Mouse (Mus musculus) cerebellum, adult 8-10 months (tissue): Measurements from ENCODE around the gene Zcchc7.
"Not testable (repeated sequence)": the region's sequence is repeated elsewhere in the genome, so short reads cannot be mapped to it uniquely, and the experiment has no call there.

Experiments used
- DNase-seq: peaks from one replicate; pipeline ENCODE4 v3.0.0; 2022

Gene Zcchc7

DNA sequence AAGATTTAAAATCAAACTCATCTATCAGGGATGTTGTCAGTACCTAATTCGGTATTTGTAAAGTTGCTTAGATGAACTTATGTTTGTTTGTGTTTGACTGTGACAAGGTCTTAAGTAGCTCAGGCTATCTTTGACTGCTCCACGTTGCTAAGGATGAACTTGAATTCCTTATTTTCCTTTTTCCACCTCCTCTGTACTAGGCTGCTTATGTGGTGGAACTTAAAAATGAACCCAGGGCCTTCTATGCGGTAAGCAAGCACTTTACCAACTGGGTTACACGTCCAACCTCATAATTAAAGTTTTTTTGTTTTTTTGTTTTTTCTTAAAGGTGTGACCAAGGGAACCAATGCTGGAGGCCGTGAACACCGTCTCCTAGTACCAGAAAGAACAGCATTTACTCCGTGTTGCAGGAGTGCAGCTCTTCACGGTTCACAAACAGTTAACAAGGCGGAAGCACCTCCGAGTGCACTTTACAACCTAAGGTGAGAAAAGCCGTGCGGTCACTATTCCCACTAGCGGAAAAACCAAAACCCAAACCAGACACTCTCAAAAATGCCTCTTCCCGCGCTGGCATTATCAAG is at the start of gene Zcchc7:
Gene Zcchc7 (plus strand): TSS at position 325 of the 581 bp plus-strand sequence.
- no peak for DNase-seq

DNA sequence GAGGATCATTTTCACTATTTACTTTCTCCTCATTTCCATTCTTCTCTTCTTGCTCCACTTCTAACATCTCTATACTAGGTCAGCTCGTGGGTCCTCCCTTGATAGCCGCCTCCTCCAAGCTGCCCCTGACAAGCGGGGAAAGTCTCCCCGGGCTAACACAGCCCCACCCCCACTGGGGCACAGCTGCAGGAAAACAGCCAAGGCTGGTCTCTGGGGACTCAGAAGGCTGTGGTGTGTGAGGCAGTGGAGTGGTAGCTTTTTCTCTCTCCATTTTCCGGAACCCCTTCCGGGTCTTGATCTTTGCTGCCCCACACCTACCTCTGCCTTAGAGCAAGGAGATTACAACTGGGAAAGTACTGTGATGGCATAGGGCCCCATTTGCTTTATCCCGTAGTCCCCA is 49.7 kb upstream of the Zcchc7 start:
- no peak for DNase-seq

DNA sequence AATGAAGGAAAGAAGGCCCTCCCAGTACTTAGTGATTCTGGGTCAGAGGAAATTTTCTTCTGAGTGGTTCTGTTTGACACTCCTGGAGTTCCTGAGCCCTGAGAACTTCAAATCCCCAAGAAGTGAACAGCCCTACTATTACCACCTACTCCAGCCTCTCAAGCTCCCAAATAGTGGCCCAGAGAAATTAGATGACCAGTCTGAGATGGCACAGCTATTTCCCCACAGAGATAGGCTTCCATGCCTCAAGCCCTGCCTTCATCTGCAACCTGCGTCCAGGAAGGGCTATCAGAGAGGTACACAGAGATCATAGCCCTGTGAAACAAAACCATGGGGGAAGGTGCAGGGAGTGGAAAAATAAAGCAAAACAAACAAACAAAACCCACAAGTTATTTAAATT is 48.8 kb upstream of the Zcchc7 start:
- DNase-seq = no peak

DNA sequence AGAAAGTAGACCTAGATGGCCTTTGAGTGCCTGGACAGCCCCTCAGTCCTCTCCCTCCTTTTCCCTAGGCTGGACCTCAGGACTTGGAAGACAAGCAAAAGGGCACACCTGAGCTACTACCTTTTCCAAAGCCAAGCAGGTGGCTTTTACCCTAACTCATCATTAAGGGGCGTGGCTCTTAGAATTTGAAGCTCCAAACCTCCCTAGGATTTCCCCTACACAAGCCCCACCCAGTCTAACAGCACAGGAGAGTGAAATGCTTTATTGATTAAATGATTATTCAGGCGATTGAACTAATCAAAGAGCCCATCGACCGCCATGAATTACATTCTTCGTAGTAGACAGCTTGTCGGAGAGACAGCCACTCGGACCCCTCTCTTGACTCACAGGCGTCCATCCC is 47.4 kb upstream of the Zcchc7 start:
- DNase-seq = no peak

DNA sequence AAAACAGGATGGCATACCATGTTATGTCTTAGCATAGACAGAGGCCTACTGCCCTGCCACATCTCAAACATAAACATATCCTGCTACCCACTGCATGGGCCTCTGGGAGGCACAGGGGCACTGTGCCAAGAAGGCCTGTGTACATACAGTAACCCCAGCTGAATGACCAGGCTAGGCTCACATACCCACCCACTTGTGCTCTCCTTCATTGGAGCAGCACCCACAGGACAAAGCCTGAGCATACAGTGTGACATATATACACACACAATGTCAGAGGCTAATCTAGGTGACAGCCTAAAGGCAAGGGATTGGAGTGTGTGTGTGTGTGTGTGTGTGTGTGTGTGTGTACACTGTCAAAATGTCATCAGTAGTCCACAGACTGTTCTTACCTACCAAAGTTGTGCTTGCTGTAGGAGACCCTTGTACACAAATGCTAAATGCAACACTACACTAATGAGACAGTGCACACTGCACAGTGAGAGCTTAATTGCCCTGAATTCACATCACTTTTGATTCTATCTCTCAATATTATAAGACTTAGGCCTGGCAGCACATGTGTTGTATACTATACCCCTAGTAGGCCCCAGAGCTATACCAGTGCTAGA is 46.5 kb upstream of the Zcchc7 start:
- DNase-seq = no peak

DNA sequence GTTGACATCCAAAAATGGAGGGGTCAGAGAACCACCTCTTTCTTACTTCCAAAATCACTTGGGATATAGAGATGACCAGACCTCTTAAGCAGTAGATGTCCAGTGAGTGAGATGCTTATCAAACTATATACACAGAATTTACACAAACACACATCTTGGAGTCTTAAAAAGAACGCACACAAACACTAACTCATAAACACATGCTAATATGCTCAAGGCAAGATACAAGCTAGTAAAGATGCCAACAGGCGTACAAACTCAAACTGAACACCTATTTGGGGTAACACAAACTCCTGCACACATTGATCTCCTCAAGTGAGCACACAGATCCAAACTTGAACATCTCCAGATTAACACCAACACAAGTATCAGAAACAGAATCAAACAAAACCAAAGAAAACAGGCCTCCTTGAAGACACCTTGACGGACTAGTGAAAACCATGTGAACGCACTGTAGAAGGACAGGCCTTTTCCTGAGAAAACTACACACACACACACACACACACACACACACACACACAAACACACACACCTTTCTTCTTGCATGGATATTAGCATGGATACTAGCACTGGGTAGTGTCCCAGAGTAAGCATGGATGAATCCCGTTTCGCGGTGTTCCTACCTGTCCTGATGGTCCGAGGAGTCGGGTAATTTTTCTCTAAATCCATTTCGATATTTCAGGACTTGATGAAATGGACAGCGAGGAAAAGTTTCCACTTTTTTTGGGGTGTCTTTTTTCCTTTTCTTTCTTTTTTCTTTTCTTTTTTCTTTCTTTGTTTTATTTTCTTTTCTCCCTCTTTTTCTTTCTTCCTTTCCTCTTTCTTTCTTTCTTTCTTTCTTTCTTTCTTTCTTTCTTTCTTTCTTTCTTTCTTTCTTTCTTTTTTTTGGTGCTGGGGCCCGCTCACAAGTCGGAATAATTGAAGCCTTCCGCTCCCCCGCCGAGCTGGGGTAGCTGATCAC is 45.7 kb upstream of the Zcchc7 start, which contains the start of gene Pax5:
Gene Pax5 (minus strand): TSS at position 748 of the 961 bp plus-strand sequence.
- DNase-seq = no peak

DNA sequence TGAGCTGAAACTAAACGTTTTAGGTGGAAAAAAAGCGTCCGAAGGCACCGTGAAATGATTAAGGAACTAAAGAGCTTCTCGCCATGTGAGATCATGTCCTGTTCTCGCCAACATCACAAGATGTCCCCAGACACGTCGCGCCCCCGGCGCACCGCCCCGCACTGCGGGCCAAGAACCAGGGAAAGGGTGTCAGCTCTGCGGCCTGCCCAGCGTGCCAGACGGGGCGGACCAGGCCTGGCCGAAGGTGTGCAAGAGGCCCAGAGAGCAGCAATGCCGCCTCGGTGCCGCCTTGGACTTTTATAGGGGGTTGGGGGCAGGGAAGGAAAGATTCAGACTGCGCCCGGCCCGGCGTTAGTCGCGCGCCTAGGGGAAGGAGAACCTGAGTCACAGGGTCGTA is 45.0 kb upstream of the Zcchc7 start:
- DNase-seq = no peak

DNA sequence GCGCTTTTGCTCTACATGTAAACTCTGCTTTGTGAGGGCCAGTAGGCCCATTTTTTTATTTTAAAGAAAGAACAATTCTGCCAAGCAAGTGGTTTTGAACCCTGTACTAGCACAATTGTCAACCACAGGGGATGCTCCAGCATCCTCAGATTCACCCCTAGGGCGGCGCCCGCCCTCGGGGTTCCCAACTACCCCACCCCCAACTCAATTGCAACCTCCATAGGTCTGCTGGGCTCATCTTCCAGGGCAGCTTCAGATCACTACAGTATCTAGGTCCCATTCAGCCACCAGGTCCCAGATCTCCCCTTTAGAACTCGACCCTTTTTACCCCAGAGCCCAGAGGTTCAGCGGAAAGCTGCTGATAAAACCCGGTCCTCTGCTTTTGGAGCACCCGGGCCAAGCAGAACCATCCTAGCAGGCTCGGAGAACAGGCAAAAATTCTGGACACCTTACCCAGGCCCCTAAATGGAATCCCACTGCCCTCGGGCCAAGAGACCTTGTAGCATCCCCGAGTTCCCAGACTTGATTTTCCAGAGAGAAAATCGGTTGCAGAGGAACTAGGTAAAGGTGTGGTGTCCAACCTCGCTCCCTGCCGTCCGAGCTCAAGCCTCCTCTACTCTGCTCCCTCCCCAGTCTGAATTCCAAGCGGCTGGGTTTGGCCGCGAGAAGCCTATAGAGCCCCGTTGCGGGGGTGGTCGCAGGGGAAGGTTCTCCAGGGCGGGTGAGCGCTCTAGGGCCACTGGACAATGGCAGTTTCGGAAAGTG is 44.4 kb upstream of the Zcchc7 start:
- no peak for DNase-seq

DNA sequence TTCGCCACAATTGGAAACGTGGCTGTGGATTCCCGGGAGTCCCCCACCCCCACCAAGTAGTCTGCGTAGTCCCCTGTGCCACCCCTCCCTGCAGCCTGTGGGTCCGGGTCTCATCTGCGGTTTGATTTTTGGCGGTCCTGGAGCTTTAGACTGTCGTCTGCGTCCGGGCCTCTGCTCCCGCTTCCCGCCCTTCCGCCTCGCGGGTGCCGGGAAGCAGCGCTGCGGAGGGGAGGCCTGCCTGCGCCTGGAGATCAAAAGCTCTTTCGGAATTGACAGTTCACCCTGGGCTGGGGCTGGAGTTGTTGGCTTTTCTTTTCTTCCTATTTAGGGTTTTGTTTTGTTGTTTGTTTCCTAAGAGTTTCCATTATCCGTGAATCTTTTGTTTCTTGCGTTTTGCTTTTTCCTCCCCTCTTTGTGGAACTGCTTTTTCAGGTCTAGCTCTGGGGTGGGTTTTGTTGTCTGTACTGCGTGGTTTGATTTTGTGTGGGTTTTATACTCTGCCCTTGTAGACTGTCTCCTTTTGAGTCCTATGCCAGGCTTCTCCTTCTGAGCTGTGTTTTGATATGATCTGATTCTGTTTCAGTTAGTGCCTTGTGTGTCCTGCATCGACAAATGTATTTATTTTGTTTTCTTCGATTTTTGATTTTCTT is 43.5 kb upstream of the Zcchc7 start:
- DNase-seq = no peak

DNA sequence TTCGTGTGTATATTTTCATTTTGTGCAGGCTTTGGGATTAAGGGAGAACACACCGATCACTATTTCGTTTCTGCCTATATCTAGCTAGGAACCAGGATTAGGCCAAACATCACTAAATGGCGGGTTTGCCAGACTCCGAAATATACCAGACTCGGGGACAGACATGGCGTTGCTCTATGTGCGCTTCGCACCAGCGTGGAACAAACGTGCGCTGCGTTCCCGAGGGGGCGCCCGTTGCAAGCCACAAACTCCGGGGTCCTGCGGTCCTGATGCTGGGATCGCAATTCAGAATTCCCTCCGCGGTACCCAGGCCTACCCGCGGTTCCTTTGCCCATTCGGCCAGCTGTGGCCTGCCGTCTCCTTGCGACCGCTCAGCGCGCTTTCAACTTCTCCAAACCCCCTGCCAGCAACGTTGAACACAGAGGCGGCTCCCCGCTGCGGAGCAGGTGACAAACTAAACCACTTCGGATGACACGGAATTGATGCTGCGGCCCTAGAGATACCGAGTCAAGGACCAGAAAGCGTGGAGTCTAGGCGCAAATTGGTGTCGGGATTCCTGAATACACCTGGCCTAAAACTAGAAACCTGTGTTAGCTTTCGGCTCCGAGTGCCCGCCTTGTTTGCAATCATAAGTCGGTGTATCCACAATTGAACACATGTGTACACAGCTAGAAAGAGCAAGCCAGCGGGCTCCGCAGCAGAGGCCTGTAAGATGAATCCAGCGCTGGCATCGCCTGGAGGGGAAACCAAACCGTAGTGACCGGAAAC is 42.7 kb upstream of the Zcchc7 start:
- peak; percentile 11 for DNase-seq

DNA sequence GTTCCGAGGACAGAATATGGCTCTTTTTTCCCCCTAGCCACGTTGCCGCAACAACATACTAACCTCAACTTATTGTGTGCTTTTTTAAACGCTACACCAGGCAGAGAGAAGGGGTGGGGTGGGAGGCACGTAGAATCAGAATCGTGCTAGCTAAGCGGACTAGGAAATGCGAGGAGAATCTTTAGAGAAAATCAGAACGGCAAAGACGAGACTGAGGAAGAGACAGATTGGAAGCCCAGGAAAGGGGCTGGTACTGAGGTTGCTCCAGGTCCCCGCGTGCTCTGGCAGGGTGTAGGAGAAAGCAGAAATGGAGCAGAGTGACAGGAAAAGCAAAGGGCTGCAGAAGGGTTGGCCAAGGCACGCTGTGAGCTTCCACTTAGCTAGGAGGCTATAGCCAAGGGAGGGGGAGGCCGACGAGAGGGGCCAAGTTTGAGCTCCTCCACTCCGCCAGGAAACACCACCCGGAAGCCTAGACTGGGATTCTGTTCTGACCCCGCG is 42.1 kb upstream of the Zcchc7 start:
- DNase-seq = no peak

DNA sequence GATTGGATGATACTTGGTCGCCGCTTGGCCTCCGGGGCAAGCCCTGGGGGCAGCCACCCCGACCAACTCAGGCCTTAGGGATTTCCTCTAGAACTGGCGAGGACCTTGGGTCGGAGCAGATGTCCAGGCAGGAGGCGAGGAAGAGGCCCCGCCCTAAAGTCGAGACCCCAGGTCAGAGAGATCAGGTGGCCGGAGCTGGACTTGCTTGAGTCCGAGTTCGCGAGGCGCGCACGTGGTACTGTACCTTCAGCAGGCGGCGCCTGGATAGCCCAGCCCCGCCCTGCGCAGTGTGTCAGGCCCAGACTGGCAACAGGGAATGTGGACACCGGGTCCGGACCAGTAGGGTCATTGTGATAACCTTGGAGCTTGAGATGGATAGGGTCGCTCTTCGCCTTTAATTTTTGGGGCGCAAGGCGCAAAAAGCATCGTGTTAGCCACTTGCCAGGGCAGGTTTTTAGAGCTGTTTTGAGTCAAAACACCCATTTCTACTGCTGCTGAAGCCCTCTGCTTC is 41.5 kb upstream of the Zcchc7 start:
- DNase-seq = no peak

DNA sequence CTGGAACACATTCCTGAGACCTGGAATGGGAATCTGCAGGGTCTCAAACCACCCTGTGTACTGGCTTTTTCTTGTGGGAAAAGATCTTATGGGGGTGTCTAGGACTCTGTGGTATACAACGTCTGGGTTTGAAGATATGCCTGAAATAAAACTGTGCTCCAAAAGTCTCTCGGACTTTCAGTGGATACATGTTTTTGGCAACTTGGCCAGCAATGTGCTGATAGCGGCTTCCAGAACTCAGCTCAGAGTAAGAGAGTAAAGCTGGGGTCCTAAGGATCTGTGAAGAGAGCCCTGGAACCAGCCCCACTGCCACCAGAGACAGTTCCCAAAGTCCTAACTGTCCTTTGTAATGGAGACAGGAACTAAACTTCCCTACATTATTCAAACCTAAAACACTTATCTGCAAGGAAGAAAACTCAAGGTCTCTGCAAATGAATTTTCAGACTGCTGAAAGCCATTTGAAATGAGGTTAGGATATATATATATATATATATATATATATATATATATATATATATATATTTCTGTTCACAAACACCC is 40.0 kb upstream of the Zcchc7 start:
- no peak for DNase-seq

DNA sequence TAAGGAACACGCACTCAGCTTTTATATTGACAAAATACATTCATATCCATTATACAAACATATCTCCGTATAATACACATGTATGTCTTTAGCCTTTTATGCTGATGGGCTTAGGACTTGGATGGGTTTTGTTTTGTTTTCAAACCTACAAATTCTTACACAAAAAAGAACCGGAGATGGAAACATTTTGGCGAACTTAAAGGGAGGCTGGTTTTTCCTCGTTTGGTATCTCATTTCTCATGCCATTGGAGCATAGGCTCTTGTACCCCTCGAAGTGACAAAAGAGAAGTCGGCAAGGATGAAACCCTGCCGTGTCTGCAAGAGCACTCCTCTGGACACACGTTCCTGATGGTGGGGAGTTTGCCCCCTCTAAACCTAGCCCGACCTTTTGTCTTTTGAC is 39.3 kb upstream of the Zcchc7 start:
- DNase-seq = no peak

DNA sequence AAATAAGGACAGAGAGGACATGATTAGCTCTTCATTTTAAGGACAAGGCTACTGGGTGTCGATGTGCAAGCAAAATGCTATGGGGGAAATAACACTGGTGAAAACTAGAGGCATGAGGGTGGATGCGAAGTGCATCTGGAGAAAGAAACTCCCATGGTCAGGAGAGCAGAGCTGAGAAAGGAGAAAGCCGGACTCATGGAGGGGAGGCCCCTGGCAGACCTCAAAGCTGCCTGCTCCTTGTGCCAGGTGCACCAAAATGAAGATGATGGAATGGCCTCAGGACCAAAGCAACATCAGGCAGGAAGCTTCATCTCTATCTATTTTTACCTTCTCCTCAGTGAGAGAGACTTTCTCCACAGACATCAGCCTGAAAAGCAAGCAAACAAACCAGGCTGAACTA is 38.0 kb upstream of the Zcchc7 start:
- no peak for DNase-seq

DNA sequence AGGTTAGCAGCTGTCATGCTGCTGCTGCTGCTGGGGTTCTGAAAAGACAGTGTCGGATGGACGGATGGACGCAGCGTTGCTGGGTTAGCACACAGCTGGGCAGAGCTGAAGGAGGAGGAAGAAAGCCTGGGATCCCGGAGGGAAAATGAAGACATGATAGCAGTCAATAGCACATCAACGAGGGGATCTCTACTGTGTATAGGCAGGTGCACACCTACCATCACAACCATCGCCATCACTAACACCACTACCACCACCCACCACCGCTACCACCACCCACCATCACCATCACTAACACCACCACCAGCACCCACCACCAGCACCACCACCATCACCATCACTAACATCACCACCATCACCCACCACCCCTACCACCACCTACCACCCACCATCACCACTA is 35.6 kb upstream of the Zcchc7 start:
- no peak for DNase-seq

DNA sequence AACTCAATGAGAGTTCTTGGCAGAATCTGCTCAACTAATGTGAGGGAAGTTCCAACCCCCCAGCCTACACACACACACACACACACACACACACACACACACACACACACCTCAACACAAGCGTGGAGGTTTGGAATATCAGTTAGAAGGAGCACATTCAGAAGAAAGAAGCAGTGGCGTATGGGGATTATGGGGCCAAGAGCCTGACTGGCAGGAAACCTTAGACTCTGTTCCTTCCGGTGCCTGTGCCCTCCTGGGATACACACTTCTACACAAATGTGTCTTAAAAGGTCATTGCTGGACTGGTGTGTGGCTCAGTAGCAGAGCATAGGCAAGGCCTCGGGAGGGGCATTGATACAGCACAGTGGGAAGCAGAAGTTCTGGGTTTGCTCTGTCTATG is 34.4 kb upstream of the Zcchc7 start:
- DNase-seq = no peak

DNA sequence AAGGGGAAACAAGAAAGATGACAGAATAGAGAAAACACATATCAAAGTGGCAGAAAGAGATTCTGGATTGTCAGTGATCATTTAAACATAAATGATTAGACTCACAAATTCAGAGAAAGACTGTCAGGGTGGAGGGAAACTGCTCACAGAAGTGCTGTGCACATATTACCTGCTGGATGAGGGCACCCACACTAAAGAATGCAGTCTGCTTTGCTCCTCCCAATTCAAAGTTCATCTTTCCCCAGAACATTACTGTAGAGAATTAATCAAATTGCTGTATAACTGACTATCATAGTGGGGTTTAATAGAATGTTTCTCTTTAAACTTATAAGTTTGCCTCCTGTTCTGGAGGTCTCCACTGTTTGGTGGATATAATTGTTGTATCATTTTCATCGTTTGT is 15.2 kb upstream of the Zcchc7 start:
- no peak for DNase-seq

DNA sequence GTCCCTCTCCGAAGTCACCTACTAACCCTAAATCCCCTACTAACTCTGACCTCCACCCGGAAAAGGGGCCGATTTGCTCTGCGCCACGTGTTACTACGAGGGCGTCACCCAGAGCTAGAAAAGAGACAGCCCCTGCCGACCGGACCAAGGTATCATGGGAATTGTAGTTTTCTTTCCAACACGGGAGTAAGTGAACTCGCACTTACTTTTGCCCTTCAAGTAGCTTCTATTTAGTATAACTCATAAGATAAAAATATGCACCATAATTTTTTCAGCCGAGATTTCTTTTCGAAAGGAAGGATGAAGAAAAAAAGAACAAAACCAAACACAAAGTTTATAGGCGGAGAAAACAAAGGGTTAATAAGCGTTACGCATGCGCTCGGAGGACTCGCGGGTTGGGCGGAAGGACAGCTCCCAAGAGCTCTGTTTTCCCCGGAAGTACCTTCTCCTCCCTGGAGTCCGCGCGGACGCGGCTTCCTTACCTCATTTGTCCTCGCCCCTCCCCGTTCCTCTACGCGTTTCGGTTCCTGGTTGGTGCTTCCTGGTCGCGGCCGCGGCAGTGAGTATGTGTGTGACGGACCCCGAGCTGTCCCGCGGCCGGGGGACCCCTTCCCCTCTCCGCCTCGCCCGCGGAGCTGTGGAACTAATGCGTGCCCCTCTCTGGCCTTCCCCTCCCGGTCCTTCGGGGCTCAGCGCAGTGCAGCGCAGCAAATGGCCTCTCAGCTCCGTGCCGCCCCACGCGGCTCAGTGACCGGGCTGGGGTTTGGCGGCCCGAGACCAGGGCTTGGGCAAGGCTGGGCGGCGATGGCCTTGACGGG is 666 bp downstream of the Zcchc7 start:
- peak; percentile 87 for DNase-seq

DNA sequence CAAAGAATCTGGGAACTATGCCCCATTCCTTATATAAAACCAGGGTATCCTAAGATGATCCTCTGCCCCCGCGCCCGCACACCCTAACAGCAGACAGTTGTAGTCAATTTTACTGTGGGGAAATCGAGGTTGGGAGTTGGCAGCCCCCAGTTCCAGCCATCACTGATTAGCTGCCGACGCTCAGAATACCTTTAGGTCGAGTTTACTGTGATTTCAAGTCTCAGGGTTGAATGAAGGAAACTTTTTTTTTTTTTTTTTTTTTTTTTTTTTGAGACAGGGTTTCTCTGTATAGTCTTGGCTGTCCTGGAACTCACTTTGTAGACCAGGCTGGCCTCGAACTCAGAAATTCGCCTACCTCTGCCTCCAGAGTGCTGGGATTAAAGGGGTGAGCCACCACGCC is 1.5 kb downstream of the Zcchc7 start:
- DNase-seq = not testable (repeated sequence)
